Comparison of ENCODE assay signal across 26 mouse cellular contexts in genomic region chr8:23511264-23511663, GRCm38 (mm10).
DNase-seq lines count a peak whose midpoint lies in the region; TF ChIP-seq lines count a peak whose summit lies in the region.
"Had no signal": no experiment of that assay in that cellular context is flagged by ENCODE, and none has a peak within 500 bp of the region (broad histone marks: within the 10 kb centered on the region; RNA-seq: fewer than 3 reads in every experiment).

No protein-coding gene starts in this region.

- no peak overlapping the region for H3K4me3 ChIP-seq in gastrocnemius, adult 2 months
- H3K4me3 ChIP-seq in lung, adult 2 months (replicated peaks; ENCODE audit: extremely low read depth, low read depth, low read length), result no peak overlapping the region
- H3K4me3 ChIP-seq in small intestine, adult 2 months (ENCODE audit: low read depth, low read length), result no peak overlapping the region
- H3K4me3 ChIP-seq in forebrain, embryonic 10.5 days, result no peak overlapping the region
- H3K4me3 ChIP-seq: embryonic facial prominence, embryonic 15.5 days; forebrain, embryonic 12.5 days; hindbrain, embryonic 13.5 days; left cerebral cortex, adult 2 months; midbrain, embryonic 13.5 days; neural tube, embryonic 13.5 days had no signal

- 61% methylated on average over 1 of the region's 1 CpGs for WGBS in lung, adult 2 months
- WGBS in small intestine, adult 2 months, result 71% methylated on average over 1 of the region's 1 CpGs
- 78% methylated on average over 1 of the region's 1 CpGs for WGBS in forebrain, embryonic 10.5 days

- H3K4me1 ChIP-seq in lung, adult 2 months (ENCODE audit: control insufficient read depth, insufficient read depth, low read length), result no peaks in the 10 kb centered on the region
- no peaks in the 10 kb centered on the region for H3K4me1 ChIP-seq in small intestine, adult 2 months (ENCODE audit: control insufficient read depth, insufficient read depth, insufficient read length, low read length)
- H3K4me1 ChIP-seq in forebrain, embryonic 10.5 days, result peaks cover 25% of the 10 kb centered on the region
- H3K4me1 ChIP-seq: embryonic facial prominence, embryonic 15.5 days; forebrain, embryonic 12.5 days; hindbrain, embryonic 13.5 days; midbrain, embryonic 13.5 days; neural tube, embryonic 13.5 days had no signal

- intact Hi-C loops in gastrocnemius, adult 2 months (cut with DNase I), result no loop called here

- H3K27me3 ChIP-seq in small intestine, adult 2 months (ENCODE audit: control insufficient read depth, insufficient read depth, low read length), result no peaks in the 10 kb centered on the region
- no peaks in the 10 kb centered on the region for H3K27me3 ChIP-seq in forebrain, embryonic 10.5 days (ENCODE audit: poor library complexity, severe bottlenecking)
- H3K27me3 ChIP-seq: embryonic facial prominence, embryonic 15.5 days; forebrain, embryonic 12.5 days; hindbrain, embryonic 13.5 days; midbrain, embryonic 13.5 days; neural tube, embryonic 13.5 days had no signal

- no peak for TF ChIP-seq CTCF in gastrocnemius, adult 2 months (IDR thresholded peaks at IDR 0.05)
- no peak for TF ChIP-seq CTCF in lung, adult 2 months (IDR thresholded peaks at IDR 0.05; ENCODE audit: insufficient read depth, low read length)
- TF ChIP-seq CTCF in small intestine, adult 2 months (IDR thresholded peaks at IDR 0.05; ENCODE audit: extremely low read depth, insufficient read length, insufficient replicate concordance, low read depth, low read length), result no peak

- 0 out of 2 replicates have a peak overlapping the region, but pooled peaks have one; percentile 46 for H3K27ac ChIP-seq in gastrocnemius, adult 2 months
- peak overlapping the region; percentile 10; the same call in 1 of the 2 replicates for H3K27ac ChIP-seq in small intestine, adult 2 months (ENCODE audit: insufficient read depth, low read depth, low read length)
- no peak overlapping the region for H3K27ac ChIP-seq in forebrain, embryonic 10.5 days
- H3K27ac ChIP-seq: embryonic facial prominence, embryonic 15.5 days; forebrain, embryonic 12.5 days; hindbrain, embryonic 13.5 days; left cerebral cortex, adult 2 months; midbrain, embryonic 13.5 days; neural tube, embryonic 13.5 days had no signal

- H3K36me3 ChIP-seq in small intestine, adult 2 months (ENCODE audit: control insufficient read depth, insufficient read depth, low read length), result no peaks in the 10 kb centered on the region
- H3K36me3 ChIP-seq in forebrain, embryonic 10.5 days (replicated peaks), result no peaks in the 10 kb centered on the region
- H3K36me3 ChIP-seq: embryonic facial prominence, embryonic 15.5 days; forebrain, embryonic 12.5 days; G1E; hindbrain, embryonic 13.5 days; midbrain, embryonic 13.5 days; neural tube, embryonic 13.5 days had no signal

- H3K9me3 ChIP-seq in forebrain, embryonic 10.5 days, result no peaks in the 10 kb centered on the region
- H3K9me3 ChIP-seq: embryonic facial prominence, embryonic 15.5 days; forebrain, embryonic 12.5 days; G1E; hindbrain, embryonic 13.5 days; midbrain, embryonic 13.5 days; neural tube, embryonic 13.5 days had no signal

- no peak for TF ChIP-seq POLR2A in lung, adult 2 months (IDR thresholded peaks at IDR 0.05; ENCODE audit: borderline replicate concordance, extremely low read depth, low read depth, low read length)
- TF ChIP-seq POLR2A in small intestine, adult 2 months (IDR thresholded peaks at IDR 0.05; ENCODE audit: low read depth, low read length), result no peak

- DNase-seq in gastrocnemius, adult 2 months, result no peak
- no peak for DNase-seq in gastrocnemius, postnatal 10 days
- peak; percentile 10 to 14 for DNase-seq in lung, adult 18-20 months
- no peak for DNase-seq in lung, adult 2 months
- peak; percentile 16 for DNase-seq in adipocyte (ENCODE audit: low spot score)
- DNase-seq in right cerebral cortex, postnatal 25 days, result no peak
- DNase-seq in forebrain, embryonic 10.5 days (ENCODE audit: extremely low spot score, low spot score), result no peak
- DNase-seq: cerebellum, adult 18-20 months; cerebellum, postnatal 25 days; embryo, embryonic 11 days; gastrocnemius, postnatal 36 days; kidney, adult 2 months; kidney, postnatal 25 days; layer of hippocampus, adult 9-11 months; left cerebral cortex, postnatal 4 days; liver; liver, postnatal 0 days; thymus, postnatal 25 days had no signal

Comparison
In these comparisons a context has a peak if more than half of its experiments do, and no peak if none do; other contexts are left out.
1. DNase-seq: peak in lung, adult 18-20 months (2 of 2) and adipocyte (single experiment); none in gastrocnemius, adult 2 months (single experiment), gastrocnemius, postnatal 10 days (single experiment), lung, adult 2 months (single experiment), right cerebral cortex, postnatal 25 days (single experiment) and forebrain, embryonic 10.5 days (single experiment).